Mouse (Mus musculus): ENCODE results near the gene Brms1.

DNA sequence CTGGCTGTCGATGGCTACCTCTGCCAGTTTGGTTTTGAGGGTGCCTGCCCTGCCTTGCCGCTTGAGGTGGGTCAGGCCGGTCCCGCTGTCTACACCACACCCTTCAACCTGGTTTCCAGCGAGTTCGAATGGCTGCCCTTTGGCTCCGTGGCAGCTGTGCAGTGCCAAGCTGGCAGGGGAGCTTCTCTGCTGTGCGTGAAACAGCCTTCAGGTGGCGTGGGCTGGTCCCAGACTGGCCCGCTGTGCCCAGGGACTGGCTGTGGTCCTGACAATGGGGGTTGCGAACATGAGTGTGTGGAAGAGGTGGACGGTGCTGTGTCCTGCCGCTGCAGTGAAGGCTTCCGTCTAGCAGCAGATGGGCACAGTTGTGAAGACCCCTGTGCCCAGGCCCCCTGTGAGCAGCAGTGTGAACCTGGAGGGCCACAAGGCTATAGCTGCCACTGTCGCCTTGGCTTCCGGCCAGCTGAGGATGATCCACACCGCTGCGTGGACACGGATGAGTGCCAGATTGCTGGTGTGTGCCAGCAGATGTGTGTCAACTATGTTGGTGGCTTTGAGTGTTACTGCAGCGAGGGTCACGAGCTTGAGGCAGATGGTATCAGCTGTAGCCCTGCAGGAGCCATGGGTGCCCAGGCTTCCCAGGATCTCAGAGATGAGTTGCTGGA, 27.5 kb downstream of the Brms1 start:
- TF ChIP-seq CTCF (IDR thresholded peaks at IDR 0.05; ENCODE audit: low read depth), result no peak
- TF ChIP-seq EP300 (IDR thresholded peaks at IDR 0.05; ENCODE audit: low read depth), result no peak
